Mouse (Mus musculus) liver, embryonic 11.5 days (tissue): ENCODE data around the gene Akt1. TPM values are rescaled to one million over a fixed set of nuclear protein-coding genes. Genes with fewer than 3 reads are reported as not detected.

Experiments
- ATAC-seq: fragments of 200-750 bp; cut with Nextera tagmentation; replicated peaks from 2 replicates; pipeline ENCODE4 v1.8.0; 2017; ENCODE audit warnings: moderate number of reproducible peaks, mild to moderate bottlenecking, moderate TSS enrichment, moderate library complexity; ENCODE audit not compliant: low FRiP score
- DNase-seq: peaks from one replicate; pipeline ENCODE4 v3.0.0-alpha.2; 2017; ENCODE audit warnings: low spot score
- H3K27ac ChIP-seq: fragments of 300-500 bp; sonication (generic); 2 replicates; pipeline ENCODE4 v1.5.1; 2014; ENCODE audit warnings: mild to moderate bottlenecking, low read depth, low read length, control low read depth
- H3K27me3 ChIP-seq: fragments of 300-500 bp; sonication (generic); replicated peaks from 2 replicates; pipeline ENCODE4 v1.6.1; 2014; ENCODE audit warnings: low read length, mixed read lengths; ENCODE audit not compliant: control insufficient read depth, insufficient read depth
- H3K36me3 ChIP-seq: fragments of 300-500 bp; sonication (generic); 2 replicates; pipeline ENCODE4 v1.6.1; 2014; ENCODE audit warnings: mild to moderate bottlenecking, low read length, moderate library complexity, mixed read lengths; ENCODE audit not compliant: control insufficient read depth, insufficient read depth
- H3K4me1 ChIP-seq: fragments of 300-500 bp; sonication (generic); replicated peaks from 2 replicates; pipeline ENCODE4 v1.6.1; 2014; ENCODE audit warnings: low read length, mixed read lengths; ENCODE audit not compliant: control insufficient read depth, insufficient read depth
- H3K4me2 ChIP-seq: fragments of 300-500 bp; sonication (generic); 2 replicates; pipeline ENCODE4 v1.6.1; 2014; ENCODE audit warnings: mild to moderate bottlenecking, control low read depth, moderate library complexity
- H3K4me3 ChIP-seq: fragments of 300-500 bp; sonication (generic); 2 replicates; pipeline ENCODE4 v1.5.1; 2014; ENCODE audit warnings: low read depth, low read length, control low read depth
- H3K9ac ChIP-seq: fragments of 300-500 bp; sonication (generic); 2 replicates; pipeline ENCODE4 v1.6.1; 2014; ENCODE audit warnings: low read depth, low read length, control low read depth
- H3K9me3 ChIP-seq: fragments of 300-500 bp; sonication (generic); 2 replicates; pipeline ENCODE4 v1.6.1; 2016; ENCODE audit warnings: low read length, inconsistent platforms, mixed read lengths; ENCODE audit not compliant: control insufficient read depth
- WGBS: fragments of 180-500 bp; shearing (Covaris S2); extraction: QIAGEN DNeasy Blood & Tissue Kit; methylation state at CpG from one replicate; pipeline ENCODE4 v1.1.7; 2014; 5-methylcytosine and 5-hydroxymethylcytosine counted together
- microRNA-seq: library from miRNA; unstranded; fragments of <30 nt; microRNA quantifications from one replicate; pipeline ENCODE4, GENCODE M21; 2017; ENCODE audit warnings: borderline number of aligned reads
- polyA plus RNA-seq: library from polyadenylated mRNA; unstranded; fragments of >200 nt; fragmentation: Nextera tagmentation; extraction: Ambion mirVana; gene quantifications from 2 replicates; pipeline ENCODE4 v1.2.1, GENCODE M21; 2014

Akt1 gene
- polyA plus RNA-seq, 1 experiment from 2014 or later = 62.9 TPM

- H3K27me3 ChIP-seq = no peaks in the 10 kb centered on the region
- H3K36me3 ChIP-seq = peaks cover 20% of the 10 kb centered on the region
- no peak overlapping the region for H3K27ac ChIP-seq
- no peaks in the 10 kb centered on the region for H3K4me1 ChIP-seq
- H3K4me2 ChIP-seq = no peak overlapping the region
- ATAC-seq = no peak
- no peaks in the 10 kb centered on the region for H3K9me3 ChIP-seq
- no peak for DNase-seq
- H3K9ac ChIP-seq = no peak overlapping the region
- no peak overlapping the region for H3K4me3 ChIP-seq
- WGBS = 84% methylated on average over 6 of the region's 6 CpGs
Measured at GRCm38 (mm10) chr12:112606998-112607397, 67.7 kb downstream of the Akt1 start.

DNA sequence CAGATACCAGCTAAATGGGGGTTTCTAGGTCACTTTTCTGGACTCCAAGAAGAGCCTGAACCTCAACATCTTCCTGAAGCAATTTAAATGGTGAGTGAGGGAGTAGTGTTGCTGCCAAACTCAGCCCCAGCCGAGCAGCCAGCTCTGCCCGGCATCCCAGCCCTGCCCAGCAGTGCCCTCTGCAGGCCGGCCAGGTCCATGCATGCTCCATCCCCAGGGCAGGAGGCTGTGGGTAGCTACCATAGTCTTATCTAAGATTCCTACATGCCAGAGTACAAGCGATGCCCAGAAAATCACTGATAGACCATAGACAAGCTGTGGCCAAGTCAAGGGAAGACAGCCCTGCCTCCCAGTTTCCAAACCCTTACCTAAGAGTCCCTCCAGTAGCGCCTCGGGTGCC lies 68.9 kb downstream of the Akt1 start:
- peaks cover 24% of the 10 kb centered on the region for H3K36me3 ChIP-seq
- WGBS = 51% methylated on average over 6 of the region's 6 CpGs
- no peak overlapping the region for H3K9ac ChIP-seq
- no peaks in the 10 kb centered on the region for H3K27me3 ChIP-seq
- peak; percentile 71 for ATAC-seq
- DNase-seq = peak; percentile 71
- H3K4me2 ChIP-seq = no peak overlapping the region
- H3K9me3 ChIP-seq = no peaks in the 10 kb centered on the region
- no peak overlapping the region for H3K4me3 ChIP-seq
- H3K27ac ChIP-seq = no peak overlapping the region
- peaks cover under 1% of the 10 kb centered on the region; the same call in 1 of the 2 replicates for H3K4me1 ChIP-seq

GRCm38 (mm10) chr12:112604709-112605649 lies 69.7 kb downstream of the Akt1 start:
- Histone ChIP-seq H3K36me3 (peaks cover 27% of the 10 kb centered on the region), H3K27ac (no peak overlapping the region), H3K4me1 (peaks cover 8% of the 10 kb centered on the region), H3K27me3 (no peaks in the 10 kb centered on the region), H3K9ac (no peak overlapping the region), H3K9me3 (no peaks in the 10 kb centered on the region), H3K4me2 (no peak overlapping the region), H3K4me3 (no peak overlapping the region)
- DNase-seq (no peak), ATAC-seq (peak; percentile 37)
- 68% methylated on average over 20 of the region's 20 CpGs for WGBS

GRCm38 (mm10) chr12:112604022-112604421 lies 70.7 kb downstream of the Akt1 start:
- Histone ChIP-seq H3K9ac (no peak overlapping the region), H3K27me3 (no peaks in the 10 kb centered on the region), H3K36me3 (peaks cover 22% of the 10 kb centered on the region), H3K4me2 (no peak overlapping the region), H3K27ac (no peak overlapping the region), H3K9me3 (no peaks in the 10 kb centered on the region), H3K4me1 (peaks cover 16% of the 10 kb centered on the region), H3K4me3 (no peak overlapping the region)
- no peak for DNase-seq
- ATAC-seq = no peak
- WGBS = 70% methylated on average over 5 of the region's 5 CpGs

Small RNA genes within 50 kb of the gene (microRNA-seq; reads per million reads assigned to microRNA genes)
- gene Mir6939 = 1.1 reads per million

Other genes with a start within 250 kb of the Akt1 start
- gene A530016L24Rik, start 185.4 kb downstream of the Akt1 start, polyA plus RNA-seq = 0.11 and 0.12 TPM in 2 replicates
- 0.70 and 0.71 TPM in 2 replicates for gene Tmem179, start 158.1 kb downstream of the Akt1 start, polyA plus RNA-seq
- 4.6 and 6.5 TPM in 2 replicates for gene Inf2, start 86.1 kb downstream of the Akt1 start, polyA plus RNA-seq
- 5.6 and 7.4 TPM in 2 replicates for gene Adssl1, start 54.8 kb downstream of the Akt1 start, polyA plus RNA-seq
- 216 and 222 TPM in 2 replicates for gene Siva1, start 30.2 kb downstream of the Akt1 start, polyA plus RNA-seq
- 0.96 and 1.7 TPM in 2 replicates for gene Zbtb42, start 3.9 kb upstream of the Akt1 start, polyA plus RNA-seq
- 7.9 and 8.0 TPM in 2 replicates for gene Cep170b, start 45.6 kb upstream of the Akt1 start, polyA plus RNA-seq
- 6.3 and 7.4 TPM in 2 replicates for gene Pld4, start 85.8 kb upstream of the Akt1 start, polyA plus RNA-seq
- gene Ahnak2, start 127.8 kb upstream of the Akt1 start, polyA plus RNA-seq = 0.23 and 0.34 TPM in 2 replicates
- gene Clba1, start 134.1 kb upstream of the Akt1 start, polyA plus RNA-seq = 2.2 and 2.5 TPM in 2 replicates
- gene Cdca4, start 154.5 kb upstream of the Akt1 start, polyA plus RNA-seq = 111 and 125 TPM in 2 replicates
- 0.53 and 0.62 TPM in 2 replicates for gene Gpr132, start 193.3 kb upstream of the Akt1 start, polyA plus RNA-seq